Mouse (Mus musculus): Measurements from ENCODE around the gene Atad2b.
"Not testable (repeated sequence)": the region's sequence is repeated elsewhere in the genome, so short reads cannot be mapped to it uniquely, and the experiment has no call there.

Gene Atad2b

DNA sequence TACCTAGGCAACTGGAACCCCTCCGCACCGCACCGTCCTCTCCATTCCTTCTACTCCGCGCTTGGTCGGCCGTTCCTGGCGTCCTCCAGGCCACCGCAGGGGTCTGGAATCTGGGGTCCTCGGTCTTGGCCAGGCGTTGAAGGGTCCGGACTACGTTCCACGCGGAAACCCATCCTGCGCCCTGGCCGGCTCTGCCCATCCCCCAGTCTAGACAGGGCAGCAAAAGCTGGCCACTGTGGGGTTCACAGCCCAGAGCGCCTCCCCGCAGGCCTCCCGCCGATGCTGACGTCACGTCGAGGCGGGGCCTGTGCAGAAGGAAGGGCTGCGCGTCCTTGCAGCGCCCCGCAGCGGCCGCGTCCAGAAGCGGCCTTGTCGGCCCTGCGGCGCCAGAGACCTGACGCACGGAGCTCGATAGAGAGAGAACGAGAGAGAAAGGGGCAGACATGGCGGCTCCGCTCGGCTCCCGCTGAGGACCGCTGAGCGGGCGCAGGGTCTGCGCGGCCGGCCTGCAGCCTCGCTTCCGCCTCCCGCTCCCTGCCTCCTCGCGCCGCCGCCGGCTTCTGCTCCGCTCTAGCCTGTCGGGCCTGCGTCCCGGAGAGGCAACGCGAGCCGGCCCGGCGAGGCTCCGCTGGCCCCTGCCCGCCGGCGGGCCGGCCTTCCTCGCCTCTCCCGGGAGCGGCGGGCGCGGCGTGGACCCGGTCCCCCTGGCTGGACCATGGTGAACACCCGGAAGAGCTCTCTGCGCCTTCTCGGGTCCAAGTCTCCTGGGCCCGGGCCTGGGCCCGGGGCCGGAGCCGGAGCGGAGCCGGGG lies at the start of gene Atad2b:
Gene Atad2b (plus strand): TSS at position 360 of the 811 bp plus-strand sequence.
- peak; percentile 97 for DNase-seq (ENCODE audit: low spot score)

DNA sequence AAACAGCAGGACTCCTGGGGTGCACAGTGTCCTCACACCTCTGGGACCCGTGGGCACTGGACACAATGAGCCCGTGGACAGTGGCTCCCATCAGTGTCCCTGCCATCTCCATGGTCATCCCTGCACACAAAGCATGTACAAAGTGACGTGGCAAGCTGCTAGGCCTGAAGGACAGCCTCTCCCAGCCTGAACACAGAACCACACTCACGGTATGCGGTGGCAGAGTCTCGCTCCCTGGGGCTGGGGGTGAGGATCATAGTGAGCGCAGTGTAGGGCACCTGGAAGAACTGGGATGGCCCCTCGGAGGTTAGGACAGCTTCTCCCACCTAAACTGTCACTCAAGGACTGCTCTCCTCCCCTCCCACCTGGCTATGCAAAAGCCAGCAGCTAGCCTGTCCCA lies 48.2 kb upstream of the Atad2b start:
- no peak for DNase-seq (ENCODE audit: low spot score)

DNA sequence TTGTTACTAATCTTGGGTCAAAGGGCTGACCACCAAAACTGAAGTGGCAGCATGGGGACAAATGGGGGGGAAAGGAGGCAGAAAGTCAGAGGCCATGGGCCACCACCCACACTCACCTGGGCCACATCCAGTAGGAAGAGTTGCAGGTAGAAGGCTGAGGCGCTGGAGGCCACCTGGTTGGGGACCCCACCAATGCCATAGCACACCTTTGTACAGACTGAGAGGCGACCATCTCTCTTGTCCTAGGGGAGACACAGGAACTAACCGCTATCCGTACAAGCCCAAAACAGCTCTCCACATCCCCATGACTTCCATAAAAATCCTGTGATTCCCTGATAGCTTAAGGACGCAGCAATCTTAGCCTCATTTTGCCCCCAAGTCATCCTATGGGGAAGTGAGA lies 45.9 kb upstream of the Atad2b start:
- no peak for DNase-seq (ENCODE audit: low spot score)

DNA sequence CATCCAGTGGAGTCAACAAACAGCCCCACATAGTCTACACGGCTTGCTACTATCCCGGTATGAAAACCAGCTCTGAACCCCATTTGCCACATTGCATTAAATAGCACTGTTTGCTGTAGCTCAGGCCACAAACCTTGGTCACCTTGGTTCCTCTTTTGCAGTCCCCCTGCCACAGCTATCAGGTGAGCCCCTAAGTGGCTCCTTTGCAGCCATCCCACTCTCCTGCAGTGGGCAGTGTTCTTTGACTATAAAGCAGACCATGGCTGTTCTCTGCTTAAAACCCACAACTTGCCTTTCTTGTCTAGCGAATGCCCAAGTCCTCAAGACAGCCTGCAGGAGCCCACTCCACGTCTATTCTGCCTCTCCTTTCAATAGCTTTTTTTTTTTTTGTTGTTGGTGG lies 44.9 kb upstream of the Atad2b start:
- DNase-seq (ENCODE audit: low spot score), result no peak

DNA sequence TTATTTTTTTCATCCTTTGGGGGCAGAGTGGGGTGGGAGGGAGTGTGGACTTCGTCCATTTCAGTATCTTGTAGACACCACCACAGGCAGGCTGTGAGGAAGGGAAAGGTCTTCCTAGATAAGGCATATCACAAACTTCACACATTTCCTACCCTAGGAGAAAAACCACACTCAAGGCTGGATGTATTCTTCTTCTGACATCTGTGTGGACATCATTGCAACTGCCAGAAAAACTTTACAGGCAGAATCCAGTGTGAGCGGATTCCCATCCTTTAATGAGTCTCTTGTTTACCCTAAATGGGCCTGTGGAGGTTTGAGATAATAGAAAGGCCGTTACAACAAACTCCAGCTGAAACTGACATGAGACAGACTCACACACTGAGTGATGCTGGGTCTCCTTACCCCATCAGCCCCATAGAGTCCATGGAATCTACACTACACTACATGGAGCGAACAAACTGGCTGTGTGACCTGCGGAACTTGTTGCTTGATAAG lies 44.1 kb upstream of the Atad2b start:
- DNase-seq (ENCODE audit: low spot score), result no peak

DNA sequence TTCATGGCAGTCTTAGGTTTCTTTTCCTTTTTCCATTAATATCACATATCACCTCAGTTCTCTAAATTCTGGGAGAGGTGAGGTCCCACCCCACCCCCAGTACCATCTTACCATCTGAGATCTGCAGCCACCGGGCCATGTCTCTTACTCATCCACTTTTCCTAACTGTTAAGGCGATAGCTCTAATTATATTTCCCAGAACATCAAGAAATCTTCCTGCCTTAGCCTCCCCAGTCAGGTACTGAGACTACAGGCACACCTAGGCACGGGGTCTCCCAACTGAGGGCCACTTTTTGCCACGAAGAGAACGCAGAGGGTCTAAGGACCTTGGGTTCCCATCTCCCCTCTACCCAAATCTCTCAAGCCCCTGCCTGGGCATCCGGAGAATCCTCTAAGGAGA lies 43.6 kb upstream of the Atad2b start:
- no peak for DNase-seq (ENCODE audit: low spot score)

DNA sequence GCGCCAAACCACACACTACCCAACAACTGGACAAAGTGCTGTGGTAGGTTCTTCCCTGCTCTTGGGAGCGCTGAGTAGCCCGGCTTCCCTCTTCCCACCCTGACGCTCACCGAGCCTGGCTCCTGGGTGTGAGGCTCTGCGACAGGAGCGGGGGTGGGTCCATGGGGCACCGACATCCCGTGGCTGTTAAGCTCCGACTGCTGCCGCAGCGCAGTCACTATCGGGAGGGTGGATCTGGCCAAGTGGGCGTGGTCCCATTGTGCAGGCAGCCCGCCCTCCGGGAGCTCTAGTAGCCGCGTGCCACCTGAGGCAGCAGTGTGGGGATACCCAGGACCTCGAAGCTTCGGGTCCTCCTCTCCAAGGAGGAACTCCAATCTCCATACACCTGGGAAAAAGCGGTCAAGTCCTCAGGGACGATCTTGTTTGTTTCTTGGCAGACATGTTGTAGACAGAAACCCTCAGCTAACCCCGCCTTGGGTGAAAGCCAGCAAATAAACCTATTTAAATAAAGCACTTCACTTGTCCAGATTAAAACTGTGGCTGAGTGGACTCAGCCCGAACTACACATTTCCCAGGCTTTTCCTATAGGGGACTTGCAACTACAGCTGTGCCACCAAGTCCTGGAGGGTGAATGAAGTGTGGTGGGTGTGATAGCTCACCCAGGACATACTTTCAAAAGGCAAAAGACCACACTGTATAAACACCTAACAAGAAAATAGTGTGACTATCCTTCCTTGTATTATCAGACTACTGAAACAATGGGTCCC lies 42.8 kb upstream of the Atad2b start, which contains the start of gene Mfsd2b:
Gene Mfsd2b (minus strand): TSS at position 199 of the 767 bp plus-strand sequence.
- peak; percentile 83 for DNase-seq (ENCODE audit: low spot score)

DNA sequence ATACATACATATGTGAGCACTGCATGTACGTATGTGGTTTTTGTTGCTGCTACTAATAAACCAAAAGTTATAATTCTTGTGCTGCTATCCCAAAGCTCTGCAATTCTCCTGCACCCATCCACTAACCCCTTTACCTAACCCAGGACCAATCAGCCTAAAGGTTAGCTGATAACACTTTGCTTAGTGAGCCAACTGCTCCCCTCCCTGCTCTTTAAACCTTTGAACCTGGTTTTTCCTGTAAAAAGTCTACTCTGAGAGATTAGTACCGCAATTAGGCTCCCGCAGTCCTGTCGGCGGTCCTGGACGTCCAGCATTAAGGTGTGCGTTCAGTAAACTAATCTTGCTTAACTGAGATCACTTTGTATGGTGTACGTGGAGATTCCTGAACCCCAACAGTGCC lies 41.5 kb upstream of the Atad2b start:
- DNase-seq (ENCODE audit: low spot score), result no peak

DNA sequence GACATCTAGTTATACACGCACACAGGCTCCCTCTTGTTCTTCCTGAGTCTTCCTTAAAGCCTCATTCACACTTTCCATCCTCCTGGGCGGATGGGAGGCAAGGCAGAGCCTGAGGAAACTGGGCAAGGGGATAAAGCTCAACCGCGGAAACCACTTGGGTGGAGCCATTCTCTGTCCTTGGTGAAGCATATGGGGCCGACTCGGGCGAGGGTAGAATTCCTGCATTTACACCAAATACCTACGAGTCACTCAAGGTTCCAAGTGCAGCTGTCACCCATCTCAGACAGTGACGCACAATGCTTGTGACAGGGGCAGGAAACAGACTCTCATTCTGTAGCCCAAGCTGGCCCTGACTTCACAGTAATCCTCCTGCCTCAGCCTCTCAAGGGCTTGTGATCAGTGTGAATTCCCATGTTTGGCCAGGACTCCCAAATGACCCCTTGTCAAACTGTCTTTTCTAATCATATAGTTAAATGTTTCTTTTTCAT lies 38.8 kb upstream of the Atad2b start:
- no peak for DNase-seq (ENCODE audit: low spot score)

DNA sequence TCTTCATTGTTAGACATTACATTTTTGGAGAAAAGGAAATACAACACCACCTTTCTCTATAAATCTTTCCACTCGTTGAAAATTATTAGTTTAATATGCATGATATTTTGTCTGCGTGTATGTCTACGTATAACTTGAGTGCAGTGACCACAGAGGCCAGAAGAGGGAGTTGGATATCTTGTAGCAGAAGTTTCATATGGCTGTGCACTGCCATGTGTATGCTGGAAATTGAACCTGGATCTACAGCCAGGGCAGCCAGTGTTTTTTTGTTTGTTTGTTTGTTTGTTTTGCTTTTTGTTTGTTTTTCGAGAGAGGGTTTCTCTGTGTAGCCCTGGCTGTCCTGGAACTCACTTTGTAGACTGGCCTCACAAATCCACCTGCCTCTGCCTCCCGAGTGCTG lies 38.1 kb upstream of the Atad2b start:
- no peak for DNase-seq (ENCODE audit: low spot score)

DNA sequence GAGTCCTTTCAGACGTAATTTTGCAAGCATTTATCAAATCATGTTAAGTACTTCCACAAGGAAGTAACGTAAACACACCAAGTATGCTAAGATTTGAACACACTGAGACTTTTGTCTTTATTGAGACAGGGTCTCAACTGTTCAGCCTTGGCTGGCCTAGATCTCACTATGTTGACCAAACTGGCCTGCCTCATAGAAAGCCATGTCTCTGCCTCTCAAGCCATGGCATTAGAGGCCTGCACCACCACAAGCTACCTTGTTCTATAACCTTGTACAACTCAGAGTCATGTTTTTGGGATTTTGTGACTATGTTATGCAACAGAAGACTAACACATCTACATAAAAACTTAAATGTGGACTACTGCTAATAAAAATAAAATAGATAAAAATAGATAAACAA lies 35.1 kb upstream of the Atad2b start:
- DNase-seq (ENCODE audit: low spot score), result no peak

DNA sequence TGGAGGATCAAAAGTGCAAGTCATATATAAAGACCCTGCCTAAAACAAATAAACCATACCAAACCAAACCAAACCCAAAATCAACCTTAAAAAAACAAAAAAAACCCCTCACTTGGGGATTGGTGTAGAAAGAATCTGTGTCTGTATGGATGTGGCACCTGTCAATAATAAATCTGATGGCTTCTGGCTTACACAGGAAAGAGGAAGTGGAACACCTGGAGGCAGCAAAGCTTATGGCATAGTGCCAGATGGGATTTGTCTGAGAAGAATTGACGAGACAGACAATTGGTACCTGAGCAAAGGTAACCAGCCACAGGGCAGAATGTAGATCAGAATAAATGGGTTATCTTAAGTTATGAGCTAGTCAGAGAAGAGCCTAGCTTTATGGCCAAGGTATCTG lies 32.1 kb upstream of the Atad2b start:
- no peak for DNase-seq (ENCODE audit: low spot score)

DNA sequence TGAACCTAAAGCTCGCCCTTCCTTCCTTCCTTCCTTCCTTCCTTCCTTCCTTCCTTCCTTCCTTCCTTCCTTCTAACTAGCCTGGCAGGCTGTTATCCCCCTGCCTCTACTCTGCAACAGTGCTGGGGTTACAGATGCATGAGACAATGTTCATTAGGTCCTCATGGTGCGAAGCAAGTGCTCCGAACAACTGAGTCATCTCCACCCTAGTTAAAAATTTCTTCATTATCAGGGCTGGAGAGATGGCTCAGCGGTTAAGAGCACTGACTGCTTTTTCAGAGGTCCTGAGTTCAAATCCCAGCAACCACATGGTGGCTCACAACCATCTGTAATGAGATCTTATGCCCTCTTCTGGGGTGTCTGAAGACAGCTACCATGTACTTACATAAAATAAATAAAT lies 30.6 kb upstream of the Atad2b start:
- DNase-seq (ENCODE audit: low spot score), result not testable (repeated sequence)

DNA sequence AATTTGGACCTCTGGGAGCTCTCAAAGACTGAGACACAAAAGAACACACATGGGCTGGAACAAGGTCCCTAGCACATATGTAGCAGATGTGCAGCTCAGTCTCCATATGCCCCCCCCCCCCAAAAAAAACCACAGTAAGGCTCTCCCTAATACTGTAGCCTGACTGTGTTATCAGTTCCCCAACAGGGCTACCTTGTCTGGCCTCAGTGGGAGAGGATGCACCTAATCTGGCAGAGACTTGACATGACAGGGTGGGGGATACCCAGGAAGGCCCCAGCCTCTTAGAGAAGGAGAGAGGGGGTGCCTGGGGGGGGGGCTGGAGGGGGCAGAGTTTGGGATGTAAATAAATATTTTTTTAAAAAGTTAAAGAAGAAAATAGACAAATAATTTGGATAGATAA lies 28.4 kb upstream of the Atad2b start:
- no peak for DNase-seq (ENCODE audit: low spot score)

DNA sequence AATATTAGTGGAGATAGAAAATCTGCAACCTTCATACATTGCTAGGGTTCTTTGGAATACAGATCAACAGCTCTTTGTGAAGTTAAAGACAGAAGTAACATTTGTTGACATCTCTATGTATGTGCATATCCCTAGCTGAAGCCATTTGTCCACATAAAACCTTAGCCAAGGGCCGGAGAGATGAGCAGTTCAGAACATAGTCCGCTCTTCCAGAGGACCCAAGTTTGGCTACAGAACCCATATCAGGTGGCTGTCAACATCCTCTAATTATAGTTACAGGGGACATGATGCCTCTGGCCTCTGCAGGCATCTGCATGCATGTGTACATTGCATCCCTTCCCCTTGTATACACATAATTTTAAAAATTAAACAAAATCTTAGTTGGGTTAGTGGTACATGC lies 27.9 kb upstream of the Atad2b start:
- no peak for DNase-seq (ENCODE audit: low spot score)

DNA sequence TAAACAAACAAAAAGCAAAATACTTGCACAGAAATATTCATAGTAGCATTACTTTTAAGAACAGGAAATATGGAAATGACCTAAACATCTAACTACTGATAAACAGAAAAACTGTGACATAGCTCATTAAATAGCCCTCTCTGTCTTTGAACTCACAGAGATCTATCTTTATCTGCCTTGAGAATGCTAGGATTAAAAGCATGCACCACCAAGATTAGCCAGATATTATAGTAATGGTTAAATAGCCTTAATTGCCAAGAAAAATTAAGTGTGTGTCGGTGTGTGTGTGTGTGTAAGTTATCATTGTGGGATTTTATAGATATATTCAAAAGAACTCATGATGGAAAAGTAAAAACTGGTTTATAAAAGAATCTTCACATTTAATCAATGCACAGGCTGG lies 27.3 kb upstream of the Atad2b start:
- DNase-seq (ENCODE audit: low spot score), result no peak

DNA sequence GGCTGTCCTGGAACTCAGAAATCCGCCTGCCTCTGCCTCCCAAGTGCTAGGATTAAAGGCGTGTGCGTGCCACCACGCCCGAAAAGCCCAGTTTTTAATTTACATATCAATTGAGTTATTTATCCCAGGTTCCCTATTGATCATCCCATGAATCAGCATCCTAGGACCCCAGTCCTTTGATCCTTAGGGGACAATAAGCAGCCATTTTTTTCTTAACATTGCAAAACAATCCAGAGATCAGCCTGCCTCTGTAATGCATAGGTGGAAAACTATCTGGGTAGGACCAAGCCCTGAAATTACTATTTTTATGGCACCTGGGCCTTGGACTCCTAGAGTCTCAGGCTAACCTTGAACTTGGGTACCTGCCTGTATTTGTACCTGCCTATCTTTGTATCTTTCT lies 19.1 kb upstream of the Atad2b start:
- no peak for DNase-seq (ENCODE audit: low spot score)

DNA sequence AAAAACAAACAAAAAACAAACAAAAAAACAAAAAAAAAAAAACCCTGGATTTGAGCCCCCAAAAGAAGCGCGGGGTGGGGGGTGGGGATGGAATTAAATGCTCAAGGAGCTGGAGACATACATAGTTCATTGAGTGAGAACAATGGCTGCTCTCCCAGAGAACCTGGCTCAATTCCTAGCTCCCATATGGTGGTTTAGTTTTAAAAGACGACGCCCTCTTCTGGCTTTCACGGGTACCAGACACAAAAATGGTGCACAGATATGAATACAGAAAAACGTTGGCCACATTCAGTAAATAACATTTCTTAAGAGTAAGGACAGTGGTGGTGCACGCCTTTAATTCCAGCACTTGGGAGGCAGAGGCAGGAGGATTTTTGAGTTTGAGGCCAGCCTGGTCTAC lies 11.2 kb upstream of the Atad2b start:
- DNase-seq (ENCODE audit: low spot score), result no peak

DNA sequence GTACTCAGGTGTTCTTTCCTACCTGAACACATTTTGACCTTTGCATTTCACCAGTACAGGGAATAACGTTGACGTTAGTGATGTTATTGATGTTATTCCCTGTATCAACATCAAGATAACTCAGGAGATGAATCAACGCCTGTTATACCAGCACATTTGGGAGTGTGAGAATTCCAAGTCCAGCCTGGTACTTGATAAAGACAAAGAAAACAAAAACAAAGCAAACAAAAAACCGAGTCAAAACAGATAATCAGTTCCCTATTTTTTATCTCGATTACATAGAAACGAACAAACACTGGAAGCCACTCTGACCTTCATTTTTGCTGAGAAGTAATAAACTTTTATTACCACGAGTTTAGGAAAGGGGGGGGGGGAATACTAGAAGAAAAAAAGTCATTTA lies 10.7 kb upstream of the Atad2b start:
- DNase-seq (ENCODE audit: low spot score), result no peak

DNA sequence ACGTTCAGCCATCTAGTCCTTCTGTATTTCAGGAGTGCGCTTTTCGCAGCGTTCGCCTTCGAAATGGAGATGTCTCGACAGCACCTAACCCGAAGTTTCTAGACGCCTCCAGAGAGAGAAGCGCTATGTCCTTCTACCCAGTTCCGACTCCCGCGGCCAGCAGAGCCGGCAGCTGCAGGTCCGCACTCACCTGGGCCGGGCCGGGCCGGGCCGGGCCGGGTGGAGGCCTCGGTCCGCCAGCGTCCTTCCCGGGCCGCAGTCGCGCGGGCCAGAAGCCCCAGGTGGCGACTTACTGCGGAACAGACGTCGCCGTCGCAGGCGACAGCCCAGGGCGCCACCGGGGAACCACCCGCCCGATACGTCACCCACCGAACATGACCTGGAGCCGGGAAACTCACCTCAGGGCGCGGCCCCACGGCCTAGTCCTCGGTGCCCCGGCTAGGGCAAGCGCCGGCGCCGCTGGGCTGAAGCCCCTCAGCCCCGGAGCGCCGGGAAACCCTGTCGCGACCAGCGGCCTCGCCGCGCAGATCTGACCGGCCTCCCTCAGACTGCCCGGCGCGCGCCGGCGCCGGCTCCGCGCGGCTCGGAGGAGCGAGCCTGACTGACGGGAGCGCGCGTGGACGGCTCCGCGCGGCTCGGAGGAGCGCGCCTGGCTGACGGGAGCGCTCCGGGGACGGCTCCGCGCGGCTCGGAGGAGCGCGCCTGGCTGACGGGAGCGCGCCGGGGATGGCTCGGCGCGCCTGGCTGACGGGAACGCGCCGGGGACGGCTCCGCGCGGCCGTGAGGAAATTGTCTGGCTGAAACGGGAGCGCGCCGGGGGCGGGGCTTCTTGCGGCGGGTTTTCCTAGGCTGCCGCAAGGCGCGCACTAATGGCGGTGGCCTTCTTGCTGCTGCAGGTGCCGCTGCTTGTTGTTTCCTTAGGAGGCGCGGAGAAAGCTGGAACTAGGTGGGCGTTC lies 9.9 kb upstream of the Atad2b start, which contains the start of gene Ubxn2a:
Gene Ubxn2a (minus strand): TSS at position 755 of the 956 bp plus-strand sequence.
- DNase-seq (ENCODE audit: low spot score), result peak; percentile 86

DNA sequence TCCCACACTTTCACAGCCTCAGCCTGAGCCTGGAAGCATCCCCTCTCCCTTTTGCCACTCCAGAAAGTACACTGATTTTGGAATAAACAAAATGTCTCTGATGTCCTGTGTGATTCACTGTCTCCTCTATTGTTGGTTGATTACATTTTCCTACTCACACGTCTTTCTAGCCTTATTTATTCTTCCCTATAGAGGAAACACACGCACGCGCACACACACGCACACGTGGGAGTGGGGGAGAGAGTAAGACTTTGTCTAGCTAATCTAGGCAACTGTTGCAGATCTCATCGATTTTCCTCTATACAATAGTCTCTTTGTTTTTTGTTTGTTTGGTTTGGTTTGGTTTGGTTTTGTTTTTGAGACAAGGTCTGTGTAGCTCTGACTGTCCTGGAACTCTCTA lies 8.8 kb upstream of the Atad2b start:
- DNase-seq (ENCODE audit: low spot score), result no peak

DNA sequence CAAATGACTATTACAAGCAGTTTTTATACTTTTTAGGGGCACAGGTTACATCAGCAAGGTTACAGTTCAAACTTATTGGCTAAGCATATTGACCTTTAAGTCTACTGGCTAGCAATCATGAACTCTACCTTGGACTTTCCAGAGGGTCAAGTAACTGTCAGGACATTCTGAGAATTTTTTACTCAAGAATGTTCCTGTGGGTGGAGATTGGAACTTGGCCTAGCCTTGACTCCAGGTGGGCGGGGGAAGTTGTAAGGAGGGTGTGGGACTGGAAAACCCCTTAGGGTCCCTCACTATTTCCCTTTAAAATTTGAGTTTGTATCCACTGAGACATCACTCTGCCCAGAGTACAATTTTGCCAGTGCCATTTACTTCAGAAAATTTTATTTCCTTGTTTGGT lies 6.7 kb upstream of the Atad2b start:
- DNase-seq (ENCODE audit: low spot score), result not testable (repeated sequence)

Data from embryo, embryonic 10 days (tissue).